Mouse (Mus musculus): Measurements from ENCODE around the gene Aff4.

- TF ChIP-seq CTCF (IDR thresholded peaks at IDR 0.05; ENCODE audit: low read depth, low read length) (no peak), GATA1 (IDR thresholded peaks at IDR 0.05; ENCODE audit: borderline replicate concordance, low read length) (no peak), TAL1 (conservative IDR thresholded peaks at IDR 0.05; ENCODE audit: low read depth, low read length) (no peak), GATA2 (IDR thresholded peaks at IDR 0.05; ENCODE audit: borderline replicate concordance, low read depth, low read length) (no peak), POLR2AphosphoS5 (IDR thresholded peaks at IDR 0.05; ENCODE audit: insufficient replicate concordance, low read depth, low read length) (no peak)
Observed at GRCm38 (mm10) chr11:53423036-53423435, 72.4 kb downstream of the Aff4 start, which contains the start of gene Leap2.

All from G1E (cell line).